Mouse (Mus musculus): ENCODE data around the gene Col4a3.

Col4a3 gene

DNA sequence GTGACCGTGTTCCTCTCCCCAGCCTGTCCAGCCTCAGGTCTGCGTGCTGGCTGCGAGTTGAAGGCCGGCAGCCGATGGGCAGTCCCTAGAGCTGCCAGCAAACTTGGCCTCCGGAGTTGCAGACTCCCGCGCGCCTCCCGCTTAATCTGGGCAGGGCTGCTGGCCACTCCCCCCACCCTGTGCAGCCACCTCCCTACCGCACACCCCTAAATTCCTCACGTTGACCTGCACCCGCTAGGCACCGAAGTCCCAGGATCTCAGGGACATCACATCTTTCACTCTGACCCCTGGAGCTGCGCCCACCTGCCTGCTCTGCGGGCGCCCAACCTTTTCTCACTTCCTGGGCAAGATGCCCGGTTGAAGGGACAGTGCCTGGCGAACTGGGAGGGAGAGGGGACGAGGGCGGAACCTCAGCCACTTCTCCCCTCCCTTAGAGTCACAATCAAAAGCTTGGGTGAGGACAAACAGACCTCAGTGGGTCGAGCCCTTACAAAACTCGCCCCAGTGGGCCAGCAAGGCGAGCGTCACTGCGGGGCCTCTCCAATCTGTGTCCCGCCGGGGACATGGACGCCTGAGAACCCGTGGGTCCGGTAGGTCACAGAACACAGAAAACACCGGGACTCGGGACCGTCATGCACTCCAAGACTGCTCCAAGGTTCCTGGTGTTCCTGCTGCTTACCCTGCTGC, at the start of gene Col4a3, which contains the start of gene Col4a4:
Gene Col4a3 (plus strand): TSS at position 209 of the 687 bp plus-strand sequence.
Gene Col4a4 (minus strand): TSS at position 137 of the 687 bp plus-strand sequence.
- no peak for DNase-seq (ENCODE audit: low spot score)

DNA sequence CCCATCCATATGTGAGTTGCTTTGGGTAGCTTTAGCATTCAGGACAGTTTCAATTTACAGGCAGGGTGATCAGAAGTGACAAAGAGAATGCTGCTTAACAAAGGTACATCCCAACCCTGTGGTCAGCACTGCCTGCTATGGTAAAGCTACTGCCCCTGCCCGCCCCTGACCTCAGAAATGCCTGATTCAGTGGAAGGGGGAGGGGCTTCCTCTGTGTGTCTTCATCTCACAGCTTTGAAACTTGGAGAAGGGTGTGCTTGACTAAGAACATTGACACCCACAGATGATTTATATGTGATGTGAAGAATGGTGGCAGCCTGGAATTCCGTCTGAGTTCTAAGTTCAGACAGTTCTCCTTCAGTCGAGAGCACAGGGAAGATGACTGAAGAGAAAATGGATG, 48.9 kb upstream of the Col4a3 start:
- no peak for DNase-seq (ENCODE audit: low spot score)

DNA sequence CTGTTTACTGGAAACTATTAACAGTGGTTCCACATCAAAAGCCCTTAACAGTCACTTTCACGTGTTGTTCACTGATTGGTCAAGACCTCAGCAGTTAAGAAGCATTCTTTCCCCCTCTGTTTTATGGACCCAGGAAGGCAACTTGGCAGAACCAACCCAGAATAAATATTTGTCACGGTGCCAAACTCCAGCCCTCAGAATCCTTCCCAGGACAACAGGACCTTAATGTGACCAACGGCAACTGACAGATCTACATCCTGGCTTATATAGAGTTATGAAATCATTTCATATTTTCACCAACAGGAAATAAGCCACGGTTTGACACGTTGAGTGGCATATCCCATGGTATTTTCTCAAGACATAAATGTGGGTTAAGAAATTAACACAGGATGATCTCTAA, 46.7 kb upstream of the Col4a3 start:
- no peak for DNase-seq (ENCODE audit: low spot score)

DNA sequence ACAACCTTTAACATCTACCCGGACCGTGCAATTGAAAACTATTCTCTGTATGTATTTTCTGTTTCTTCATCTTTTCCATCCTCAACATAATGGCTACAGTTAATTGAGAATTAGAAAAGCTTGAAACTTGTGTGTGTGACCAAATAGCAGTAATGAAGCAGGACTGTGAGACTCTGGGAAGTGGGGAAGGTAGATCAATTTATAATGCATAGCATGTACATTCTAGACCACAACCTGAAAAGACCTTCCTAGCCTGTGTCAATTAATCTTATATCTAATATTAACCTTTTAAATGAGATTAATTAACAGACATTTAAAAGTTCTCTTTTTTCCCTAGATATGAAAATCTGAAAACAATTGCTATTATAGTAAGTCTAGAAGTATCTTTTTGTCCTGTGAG, 42.8 kb upstream of the Col4a3 start:
- DNase-seq (ENCODE audit: low spot score): no peak

DNA sequence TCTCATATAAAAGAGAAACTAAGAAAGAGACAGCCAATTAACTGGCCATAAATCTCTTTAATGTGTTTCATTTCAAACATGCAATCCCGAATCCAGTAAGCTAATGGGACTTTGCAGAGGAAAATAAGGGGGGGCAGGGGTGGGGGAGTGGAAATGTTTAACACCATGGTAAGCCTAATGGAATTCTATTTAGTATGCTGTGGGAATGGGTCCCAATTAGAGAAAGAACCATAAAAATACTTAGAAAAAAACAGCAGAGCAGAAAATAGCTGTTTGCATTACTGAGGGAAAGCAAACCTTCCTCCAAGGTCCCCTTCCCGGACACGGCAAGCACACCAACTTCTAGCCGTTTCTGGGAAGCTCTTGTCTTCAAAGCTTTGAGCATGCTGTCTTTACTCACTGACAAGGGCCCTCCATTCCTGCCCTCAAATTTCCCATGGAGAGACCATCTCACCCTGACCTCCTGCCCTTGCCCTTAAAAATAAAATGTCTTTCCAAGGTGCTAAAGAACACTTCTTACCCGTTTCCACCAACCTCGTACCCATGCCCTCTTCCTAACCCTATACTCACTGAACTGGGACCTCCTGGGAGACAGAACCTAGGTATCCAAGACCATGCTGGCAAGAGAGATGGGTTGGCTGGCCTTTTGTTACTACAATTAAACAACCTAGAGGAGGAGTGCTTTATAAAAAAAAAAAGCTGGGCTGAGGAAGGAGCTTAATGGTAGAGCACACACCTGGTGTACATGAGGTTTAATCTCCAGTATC, 42.1 kb upstream of the Col4a3 start:
- DNase-seq (ENCODE audit: low spot score): no peak

DNA sequence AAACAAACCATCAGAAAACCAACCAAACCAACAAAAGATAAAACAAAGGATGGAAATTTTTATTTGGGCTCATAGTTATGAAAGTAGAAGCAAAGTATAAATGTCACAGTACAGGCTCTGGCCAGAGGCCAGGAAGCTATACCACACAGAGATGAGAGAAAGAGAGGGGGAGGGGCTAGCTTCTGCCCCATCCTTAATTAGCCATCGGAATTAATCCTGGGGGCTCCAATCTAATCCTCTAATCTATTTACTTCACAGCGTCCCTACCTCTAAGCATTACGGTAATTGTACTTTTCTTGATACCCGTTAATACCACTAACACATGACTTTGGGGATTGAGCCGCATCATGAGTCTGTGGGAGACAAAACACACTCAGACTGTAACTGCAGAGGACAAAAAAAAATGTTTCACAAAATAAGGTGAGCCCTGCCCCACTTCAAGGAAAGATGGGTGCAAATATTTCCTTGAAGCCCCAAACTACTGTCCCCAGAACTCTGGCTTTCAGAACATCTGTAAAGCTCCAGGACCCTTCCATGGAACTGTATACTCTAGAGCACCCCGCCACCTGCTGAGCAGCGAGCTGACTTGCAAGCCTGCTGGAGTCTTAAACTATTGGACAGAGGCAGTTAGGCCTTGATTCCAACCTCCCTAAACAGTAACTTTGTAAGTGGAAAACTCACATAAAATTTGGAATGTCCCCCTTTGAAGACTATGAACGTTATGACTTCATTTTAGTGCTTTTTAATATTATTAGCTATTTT, 41.3 kb upstream of the Col4a3 start:
- no peak for DNase-seq (ENCODE audit: low spot score)

DNA sequence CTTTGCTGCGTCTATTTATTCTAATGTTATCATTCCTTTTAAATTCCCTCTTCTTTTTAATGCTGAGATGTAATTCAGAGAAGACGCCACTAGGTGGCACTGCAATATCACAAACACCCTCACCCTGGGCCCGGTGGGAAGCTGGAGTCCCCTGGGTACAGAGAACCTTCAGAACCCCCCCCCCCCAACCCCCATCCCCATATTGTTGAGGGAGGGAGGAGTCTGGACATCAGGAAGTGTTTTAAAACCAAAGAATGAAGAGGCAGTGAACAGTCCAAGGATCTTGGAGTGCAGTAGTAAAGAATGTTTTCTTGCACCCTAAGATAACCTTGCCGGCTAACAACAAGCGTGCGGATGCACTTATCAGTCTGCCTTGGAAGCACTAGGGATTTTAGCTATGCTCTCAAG, 32.3 kb upstream of the Col4a3 start:
- DNase-seq (ENCODE audit: low spot score): peak; percentile 33

DNA sequence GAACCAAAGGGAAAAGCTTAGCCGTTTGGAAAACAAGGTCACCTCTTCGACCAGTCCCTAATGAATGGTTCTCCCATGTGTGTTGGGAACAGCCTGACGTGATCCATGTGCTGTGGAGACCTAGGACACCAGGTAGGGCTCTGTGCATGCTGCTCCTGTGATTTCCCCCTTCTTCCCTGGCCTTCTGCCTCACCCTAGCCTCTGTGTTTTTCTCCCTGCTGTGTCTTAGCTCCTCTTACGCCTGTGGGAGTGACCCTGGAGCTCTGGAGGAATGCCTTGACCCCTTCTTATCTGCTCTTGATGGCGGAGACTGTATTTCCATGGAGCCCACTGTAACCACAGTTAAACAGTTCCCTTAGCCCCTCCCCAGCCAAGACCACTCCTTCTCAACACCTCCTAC, 31.8 kb upstream of the Col4a3 start:
- no peak for DNase-seq (ENCODE audit: low spot score)

DNA sequence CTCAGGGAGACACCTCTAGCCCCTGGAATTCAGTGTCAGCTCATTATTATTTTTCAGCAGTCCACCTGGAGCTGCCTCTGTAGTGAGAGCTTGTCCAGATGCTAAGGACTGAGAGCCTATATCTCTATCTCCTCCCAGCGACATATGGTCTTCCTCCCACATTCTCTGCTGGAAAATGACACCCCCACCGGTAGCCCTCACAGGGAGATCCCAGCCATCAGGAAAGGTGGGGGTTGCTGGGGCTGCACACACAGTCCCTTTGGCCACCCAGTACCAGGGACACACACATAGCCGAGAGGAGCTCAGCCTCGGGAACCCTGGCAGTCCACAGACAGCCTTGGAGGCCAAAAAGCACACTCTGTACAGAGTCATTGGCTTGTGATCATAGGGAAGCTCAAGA, 26.5 kb upstream of the Col4a3 start:
- no peak for DNase-seq (ENCODE audit: low spot score)

DNA sequence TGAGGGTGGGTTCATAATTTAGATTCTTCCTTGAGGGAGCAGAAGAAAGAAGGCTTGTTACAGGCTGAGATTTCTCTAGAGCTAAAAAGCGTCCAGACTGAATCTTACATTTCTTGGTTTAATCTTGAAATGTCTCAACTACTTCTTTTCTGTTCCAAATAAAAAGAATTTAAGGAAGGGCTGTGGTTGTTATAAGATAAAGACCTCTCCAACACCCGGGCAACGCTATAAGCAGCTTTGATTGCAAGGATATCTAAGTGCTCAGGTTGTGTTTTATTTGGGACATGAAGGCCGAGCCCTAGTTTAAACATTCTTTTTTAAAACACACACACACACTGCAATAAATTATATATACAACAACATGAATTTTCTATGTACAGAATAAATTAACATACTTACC, 17.3 kb upstream of the Col4a3 start:
- DNase-seq (ENCODE audit: low spot score): no peak

DNA sequence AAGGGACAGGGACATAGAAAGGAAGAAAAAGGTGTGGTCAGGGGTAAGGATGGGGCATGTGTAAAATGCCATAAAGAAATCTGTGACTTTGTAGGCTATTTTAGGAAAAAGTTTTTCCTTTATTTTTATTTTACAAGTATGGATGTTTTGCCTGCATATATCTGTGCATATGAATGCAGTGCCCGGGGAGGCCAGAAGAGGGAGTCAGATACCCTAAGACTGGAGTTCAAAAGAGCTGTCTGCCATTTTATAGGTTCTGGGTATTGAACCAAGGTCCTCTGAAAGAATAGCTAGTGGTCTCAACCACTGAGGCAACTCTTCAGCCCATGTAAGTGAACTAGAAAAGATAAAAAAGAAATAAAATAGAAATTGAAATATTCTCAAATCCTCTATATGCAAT, 15.0 kb upstream of the Col4a3 start:
- peak; percentile 19 for DNase-seq (ENCODE audit: low spot score)

DNA sequence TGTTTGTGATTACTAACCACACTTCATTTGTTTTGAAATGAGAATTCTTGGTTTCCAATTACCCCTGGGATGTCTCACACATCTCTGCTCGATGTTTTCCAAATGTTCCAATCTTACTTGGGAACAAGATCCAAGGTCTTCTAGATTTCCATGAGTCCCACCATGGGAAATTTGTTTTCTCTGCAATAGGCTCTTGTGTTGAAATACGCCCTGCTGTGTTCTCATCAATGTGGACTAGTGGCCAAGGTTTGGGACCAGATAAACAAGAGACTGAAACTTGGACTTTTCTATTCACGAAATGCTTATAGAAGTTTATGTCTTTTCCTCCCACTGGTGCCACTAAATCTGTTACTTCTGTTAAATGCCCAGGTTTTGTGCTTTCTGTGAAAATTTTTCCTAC, 11.0 kb upstream of the Col4a3 start:
- DNase-seq (ENCODE audit: low spot score): no peak

DNA sequence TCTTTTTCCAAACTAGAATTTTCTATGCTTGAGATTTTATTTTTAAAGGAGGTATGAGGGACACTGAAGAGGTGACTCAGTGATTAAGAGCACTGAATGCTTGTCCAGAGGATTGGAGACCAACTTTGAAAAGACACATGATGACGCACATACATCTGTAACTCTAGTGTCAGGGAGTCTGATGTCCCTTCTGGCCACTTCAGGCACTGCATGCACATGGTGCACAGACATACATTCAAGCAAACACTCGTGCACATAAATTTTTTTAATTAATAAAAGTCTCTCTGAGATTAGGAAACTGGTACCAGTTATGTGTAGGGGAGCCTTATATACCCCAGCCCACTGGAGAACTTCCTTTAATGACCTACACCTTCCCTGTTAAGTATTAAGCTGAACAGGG, 10.5 kb upstream of the Col4a3 start:
- DNase-seq (ENCODE audit: low spot score): no peak

DNA sequence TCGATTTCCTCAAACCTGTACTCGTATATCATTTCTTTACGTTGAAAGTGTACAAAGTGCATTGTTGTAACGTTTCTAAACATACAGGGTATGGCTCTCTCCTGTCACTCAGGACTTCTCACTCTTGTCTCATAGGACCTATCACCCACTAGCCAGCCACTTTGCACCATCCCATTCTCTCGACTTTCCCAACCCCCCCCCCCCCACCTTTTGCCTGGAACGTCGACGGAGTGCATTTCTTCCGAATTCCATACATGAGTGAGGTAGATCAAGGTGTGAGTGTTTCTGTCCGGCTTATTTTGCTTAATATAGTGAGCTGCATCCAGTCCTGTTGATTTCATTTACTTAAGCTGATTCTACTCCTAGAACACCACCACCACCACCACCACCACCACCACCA, 9.4 kb upstream of the Col4a3 start:
- DNase-seq (ENCODE audit: low spot score): no peak

DNA sequence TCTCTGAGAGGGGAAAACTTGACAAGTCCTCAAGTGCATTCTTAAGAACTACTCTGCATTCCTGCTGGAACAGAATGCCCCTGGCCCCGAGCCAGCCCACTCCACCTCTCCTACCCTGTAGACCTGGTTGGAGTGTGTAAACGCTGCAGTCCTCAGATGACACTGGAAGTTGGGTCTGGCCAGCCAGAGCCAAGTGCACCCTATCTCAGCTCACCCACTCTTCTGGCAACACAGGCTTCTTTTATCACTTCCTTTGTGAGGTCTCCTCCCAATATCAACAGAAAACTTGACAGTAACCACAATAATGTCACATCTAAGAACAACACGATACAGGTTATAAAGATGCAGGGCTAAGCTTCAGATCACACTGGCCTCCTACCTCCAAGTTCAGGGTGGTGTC, 8.8 kb upstream of the Col4a3 start:
- no peak for DNase-seq (ENCODE audit: low spot score)

DNA sequence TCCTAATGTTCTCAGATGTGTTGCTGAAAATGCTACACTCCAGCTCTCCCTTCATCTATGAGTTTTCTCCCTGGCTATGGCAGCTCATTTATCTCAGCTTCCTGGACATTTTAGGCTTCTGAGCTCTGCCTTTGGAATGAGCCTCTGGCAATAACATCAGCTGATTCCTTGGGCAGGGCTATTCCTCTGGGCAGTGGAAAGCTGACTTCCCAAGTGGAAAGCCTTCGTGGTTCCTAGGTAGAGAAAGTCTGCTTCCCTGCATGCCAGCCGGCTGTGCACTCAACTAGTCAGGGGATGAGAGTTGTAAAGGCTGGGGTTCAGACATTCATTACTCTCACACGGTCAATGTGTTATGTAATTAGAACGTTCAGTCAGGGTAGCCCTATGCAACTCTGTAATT, 8.4 kb upstream of the Col4a3 start:
- no peak for DNase-seq (ENCODE audit: low spot score)

DNA sequence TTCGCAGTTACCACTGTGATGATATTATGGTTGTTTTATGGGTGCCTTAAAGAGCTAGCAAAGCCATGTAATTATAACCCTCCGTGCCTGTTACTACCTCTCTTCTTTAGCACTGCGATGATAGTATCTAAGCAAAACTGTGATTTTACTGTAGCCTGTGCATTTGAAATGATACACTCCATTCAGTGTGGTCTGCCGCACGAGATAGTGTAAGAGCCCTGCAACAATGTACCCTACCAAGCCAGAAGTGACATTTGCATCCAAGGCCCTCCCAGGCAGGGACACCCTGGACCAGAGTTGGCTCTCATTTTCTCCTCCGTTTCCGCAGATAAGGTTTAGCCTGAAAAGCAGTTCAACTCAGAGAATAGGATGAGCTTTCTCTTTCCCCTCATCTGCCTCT, 740 bp upstream of the Col4a3 start:
- DNase-seq (ENCODE audit: low spot score): no peak

DNA sequence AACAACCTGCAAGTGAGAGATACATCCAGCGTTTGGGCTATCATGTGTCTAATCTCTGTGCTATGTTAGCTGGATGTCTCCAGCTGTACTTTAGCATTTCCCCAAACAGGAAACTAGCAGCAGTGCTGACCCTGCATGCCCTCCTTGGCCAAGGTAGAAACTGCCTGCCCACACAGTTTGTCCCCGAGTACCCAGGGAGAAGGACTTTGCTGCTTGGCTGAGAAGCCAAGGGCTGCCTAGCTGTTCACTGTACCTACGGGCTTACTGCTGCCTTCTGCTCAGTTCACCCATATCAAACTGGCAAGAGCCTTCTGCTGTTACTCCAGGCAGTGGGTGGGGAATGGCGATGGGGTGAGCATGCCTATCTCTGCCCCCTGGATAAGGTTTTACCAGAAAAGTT, 3.5 kb downstream of the Col4a3 start:
- no peak for DNase-seq (ENCODE audit: low spot score)

DNA sequence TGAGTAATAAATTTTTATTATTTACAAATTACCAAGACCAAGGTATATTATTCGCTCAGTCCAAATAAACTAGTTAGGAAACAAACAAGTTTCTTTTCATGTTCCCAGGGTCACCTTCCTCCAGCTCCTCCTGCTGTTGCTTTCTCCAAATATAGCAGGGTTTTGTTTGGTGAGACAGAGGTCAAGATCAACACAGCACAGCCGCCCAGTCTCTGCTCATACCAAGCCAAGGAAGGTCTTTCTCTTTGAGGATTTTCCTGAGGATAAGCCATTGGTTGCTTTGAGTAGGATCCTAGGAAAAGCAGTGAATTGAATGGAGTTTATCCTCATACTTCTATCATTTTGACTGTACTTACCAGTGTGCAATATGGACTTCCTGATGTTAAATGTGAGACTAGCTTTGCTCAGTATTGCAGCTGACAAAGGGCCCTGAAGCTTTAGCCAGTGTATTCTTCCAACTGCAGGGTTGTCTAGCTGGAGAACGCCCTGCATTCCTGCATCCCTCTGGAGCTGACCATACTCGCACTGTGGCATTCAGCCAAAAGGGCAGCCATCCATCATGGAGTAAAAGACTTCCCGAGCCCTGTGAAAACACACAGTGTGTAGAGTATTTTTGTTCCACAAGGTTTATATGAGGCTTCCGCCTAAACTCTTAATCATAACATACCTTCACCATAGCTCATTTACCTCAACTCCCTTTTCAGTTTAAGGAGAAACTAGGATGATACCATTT, 10.3 kb downstream of the Col4a3 start:
- no peak for DNase-seq (ENCODE audit: low spot score)

DNA sequence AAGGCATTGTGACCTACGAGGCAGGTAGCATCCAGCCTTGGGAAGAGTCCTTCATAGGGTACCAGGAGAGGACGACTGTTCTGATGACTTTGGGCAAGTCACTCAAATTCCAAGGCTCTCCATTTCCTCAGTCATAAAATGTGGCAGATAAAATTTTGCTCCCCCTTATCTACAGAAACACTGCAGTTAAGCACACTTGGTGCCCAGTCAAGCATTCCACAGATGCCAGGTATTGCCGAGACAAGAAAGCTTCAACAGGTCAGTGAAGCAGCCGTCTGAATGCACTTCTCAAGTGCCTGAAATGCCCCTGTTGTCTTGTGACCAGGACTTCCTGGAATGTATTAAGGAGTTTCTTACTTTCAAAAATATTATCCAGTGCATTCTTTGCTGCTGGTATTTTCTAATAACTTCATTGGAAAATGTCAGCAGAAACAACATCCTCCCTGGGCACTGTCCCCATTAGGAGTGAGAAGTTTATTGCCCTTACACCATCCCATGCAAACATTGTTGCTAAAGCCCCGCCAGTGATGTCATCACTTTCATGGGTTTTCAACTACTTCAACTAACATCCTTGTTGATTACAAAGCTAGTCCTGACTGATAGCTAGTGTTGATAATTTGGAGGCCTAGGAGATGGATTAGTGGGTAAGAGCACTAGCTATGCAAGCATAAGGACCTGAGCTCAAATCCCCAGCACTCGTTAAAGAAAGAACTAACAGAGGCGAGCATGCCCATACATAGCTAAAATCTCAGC, 16.7 kb downstream of the Col4a3 start:
- DNase-seq (ENCODE audit: low spot score): no peak

DNA sequence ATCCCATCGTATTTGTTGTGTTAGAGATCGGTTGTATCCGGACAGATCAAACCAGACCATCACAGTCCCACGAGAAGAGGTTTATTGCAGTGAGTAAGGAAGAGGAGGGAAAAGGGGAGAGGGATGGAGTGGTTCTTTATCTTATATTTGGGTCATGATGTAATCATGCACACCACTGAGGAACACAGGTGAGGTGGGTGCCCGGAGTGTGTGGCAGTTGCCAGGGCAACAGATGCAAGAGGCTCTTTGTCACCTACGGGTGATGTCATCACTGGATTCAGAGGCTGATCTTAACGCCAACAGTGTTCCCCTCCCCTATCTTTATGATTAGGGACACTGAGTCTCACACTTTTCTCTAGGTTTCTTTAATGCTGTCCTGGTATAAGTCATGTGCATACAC, 18.6 kb downstream of the Col4a3 start:
- DNase-seq (ENCODE audit: low spot score): no peak

DNA sequence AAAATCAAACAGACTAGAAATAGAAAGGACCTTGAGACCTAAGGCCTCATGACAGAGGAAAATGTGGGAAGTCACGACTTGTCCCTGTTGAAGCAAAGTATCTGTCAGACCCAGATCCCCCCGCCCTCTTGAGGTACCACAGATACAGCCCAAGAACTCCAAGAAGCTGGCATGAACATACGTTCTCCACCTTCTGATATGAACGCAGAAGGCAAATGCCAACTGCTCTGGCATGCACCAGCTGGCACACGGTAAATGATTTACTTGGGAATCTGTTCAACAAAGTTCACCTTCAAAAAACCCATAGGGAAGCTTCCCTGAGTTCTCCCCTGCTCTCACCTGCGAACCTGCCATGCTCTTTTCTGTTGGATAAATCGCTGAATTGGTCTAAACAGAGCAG, 19.1 kb downstream of the Col4a3 start:
- DNase-seq (ENCODE audit: low spot score): no peak
